Mouse (Mus musculus) urinary bladder, postnatal 10 days (tissue): ENCODE measurements around the gene Tnik.

ENCODE experiments used
- DNase-seq: peaks from one replicate; pipeline ENCODE4 v3.0.0; 2022; ENCODE audit warnings: low spot score

Gene Tnik

DNA sequence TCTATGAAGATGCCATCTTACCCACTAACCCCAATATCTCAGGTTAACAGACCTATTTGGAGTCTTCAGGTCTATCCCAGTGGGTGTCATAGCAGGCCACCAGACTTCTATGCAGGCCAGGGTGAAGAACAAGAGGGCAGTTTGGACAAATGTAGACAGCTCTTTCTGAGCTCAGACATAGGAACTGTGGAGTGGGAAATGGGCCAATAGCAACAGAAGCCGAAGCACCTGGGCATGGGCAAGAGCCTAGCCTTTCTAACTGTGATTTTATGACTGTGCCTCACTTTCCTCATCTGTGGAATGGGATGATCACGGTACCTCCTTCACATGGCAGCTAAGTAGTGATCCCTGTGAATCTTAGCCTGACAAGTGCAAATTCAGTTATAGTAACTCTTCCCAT lies 214.4 kb downstream of the Tnik start:
- DNase-seq = no peak

DNA sequence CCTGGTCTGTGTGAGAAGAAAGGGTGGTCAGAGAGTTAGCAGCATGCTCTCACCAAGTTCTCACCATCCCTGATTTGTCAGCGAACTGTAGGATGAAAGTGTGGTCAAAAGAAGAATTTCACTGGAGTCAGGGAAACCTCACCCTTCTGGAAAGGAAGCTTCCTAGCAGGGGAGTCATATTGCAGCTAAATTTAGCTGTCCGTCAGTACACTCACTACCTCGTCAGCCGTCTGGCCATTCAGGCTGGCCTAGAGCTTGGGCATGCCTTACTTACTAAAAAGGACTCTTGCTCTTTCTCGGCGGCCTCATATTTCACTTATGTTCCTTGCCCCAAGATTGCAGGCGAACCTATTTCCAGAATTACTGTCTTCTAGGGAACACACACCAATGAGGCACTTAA lies 222.7 kb downstream of the Tnik start:
- DNase-seq = no peak

DNA sequence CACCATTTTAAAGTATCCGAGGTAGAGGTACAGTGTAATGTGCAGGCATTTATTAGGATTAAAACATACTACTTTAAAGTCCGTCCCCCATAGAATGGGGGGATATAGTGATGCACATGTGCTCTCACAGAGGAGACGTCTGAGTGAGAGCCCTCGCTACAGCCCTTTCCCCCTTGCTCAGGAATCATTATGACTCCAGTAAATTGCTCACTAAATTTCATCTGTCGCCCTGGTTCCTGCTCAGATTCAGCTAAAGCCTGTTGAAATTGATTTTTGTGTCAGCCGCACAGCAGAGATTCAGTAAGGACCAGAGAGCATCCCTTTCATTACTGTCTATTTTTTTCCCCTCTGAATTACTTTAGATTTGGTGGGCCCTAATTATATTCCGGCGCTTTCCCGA lies 224.4 kb downstream of the Tnik start:
- no peak for DNase-seq

DNA sequence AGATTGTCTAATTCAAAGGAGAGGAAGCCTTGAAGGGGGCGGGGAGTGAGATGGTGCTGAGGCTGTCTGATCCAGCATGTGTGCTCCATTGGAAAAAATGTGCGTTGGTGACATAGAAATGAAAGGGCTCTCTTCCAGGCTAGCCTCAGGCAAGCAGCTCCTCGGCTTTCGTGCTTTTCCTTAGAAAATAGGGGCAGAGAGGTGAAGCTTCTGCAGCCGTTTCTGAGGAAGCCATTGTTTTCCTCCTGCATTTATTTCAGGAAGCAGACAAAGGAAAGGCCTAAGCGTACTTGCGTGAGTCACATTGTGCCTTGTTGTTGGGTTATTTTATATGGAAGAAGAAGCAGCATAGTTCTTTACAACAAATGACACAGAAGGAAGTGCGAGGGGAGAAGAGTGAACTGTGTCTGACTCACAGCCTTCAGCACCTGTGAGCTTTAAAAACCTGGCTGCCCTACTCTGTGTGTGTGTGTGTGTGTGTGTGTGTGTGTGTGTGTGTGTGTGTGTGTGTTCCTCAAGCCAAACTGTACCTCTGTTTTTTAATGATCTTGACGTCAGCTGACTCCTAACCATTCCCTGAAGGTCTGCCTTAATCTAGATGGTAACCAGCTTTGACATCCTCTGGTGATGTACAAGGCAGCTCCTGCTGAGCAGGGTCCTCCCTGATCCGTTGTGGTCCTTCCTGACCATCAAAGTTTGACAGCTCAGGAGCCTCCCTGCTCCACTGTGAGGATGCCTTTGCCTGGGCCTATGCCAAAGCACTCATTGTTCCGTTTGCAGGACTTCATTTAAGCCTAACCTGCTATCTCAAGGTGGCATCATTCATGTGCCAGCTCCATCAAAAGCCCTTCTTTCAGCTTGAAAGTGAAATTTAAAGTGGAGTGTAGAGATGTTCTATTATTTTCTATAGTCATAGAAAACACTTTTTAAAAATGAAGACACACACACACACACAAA lies 228.3 kb downstream of the Tnik start:
- no peak for DNase-seq

DNA sequence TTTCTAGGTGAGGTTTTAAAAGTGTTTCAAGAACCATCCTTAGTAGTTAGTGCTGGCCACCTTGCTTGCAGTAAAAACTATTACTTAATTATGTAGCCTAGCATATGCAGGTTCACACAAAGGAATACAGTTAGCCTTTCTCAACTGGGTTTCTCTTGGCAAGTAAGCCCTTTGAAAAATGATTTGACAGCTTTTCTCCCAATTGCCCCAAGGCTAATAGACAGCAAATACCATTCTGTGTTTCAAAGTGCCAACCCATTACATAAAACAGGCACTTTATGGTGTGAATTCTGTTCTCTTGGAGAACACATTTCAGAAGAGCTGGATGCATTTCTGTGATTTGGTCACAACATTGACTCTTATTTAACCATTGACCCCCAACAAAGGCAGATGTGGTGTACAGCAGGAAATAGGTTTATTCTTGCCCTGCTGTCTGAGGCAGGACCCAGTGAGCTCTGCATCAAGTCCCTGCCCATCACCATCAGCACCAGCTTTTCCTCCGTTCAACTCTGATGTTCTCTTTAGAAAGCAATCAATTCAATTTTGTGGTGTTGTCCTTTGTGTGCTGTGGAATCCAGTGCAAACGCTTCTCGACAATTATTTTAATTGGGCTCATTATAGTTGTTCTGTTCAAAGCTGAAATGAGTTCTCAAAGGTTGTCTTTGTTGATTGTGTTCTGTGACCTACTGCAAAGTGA lies 233.9 kb downstream of the Tnik start:
- no peak for DNase-seq

DNA sequence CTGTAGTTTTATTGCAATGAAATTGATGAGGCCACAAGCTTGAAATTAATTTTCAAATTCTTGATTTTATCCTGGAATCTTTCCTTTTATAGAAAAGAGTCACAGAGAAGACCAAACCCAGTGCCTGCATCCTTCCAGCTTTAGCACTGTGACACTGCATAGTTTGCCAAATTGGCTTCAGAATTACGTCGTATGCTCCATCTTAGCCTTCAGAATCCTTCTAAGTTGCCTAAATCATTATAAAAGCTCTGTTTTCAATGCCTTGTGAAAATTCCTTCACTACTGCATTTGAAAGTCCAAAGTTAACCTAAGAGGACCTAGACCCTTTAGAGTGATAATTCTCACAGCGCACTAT lies 234.5 kb downstream of the Tnik start:
- DNase-seq = no peak

DNA sequence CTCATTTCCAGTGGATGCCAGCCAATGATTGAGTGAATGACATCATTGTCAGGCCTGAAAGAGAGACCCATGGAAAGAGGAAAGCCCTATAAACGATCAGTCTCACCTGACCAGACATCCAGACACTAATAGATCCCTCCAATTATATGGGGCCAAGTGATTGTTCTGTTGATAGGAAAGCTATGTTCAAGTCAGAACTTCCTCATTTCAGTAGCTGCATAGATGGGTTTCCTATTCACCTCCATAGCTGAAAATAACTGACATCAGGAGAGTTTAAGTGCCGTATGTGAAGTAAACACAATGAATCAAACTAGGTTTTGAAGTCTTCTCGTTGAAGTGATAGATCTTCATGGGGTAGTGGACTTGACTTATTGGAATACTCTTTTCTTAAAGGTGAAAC lies 239.7 kb downstream of the Tnik start:
- no peak for DNase-seq

DNA sequence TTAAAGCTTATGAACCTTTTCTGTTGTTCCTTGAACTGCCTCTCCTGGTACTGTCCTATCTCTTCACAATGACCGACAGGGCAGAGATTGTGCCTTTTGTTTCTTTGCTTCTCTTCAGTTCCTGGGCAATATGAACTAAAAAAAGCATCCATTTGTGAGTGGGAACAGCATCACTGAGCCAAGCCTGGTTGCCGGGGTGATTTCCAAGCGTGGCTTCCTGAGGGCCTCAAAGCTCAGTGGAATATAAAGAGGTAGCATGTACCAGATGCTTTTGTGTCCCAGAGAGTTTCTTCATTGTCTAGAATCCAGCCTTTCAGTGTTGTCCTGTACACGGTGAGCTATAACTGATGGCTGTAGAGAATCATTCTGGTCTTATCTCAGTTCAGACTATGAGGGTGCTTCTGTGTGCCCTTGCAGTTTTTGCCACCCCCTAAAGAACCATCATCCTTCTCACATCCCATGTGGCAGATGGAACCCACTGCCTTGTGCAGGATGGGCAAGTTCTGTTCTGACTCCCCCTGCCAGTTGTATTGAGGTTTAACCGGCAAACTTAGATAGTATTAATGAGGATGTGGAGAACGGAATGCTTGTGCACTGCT lies 246.4 kb downstream of the Tnik start:
- DNase-seq = no peak

DNA sequence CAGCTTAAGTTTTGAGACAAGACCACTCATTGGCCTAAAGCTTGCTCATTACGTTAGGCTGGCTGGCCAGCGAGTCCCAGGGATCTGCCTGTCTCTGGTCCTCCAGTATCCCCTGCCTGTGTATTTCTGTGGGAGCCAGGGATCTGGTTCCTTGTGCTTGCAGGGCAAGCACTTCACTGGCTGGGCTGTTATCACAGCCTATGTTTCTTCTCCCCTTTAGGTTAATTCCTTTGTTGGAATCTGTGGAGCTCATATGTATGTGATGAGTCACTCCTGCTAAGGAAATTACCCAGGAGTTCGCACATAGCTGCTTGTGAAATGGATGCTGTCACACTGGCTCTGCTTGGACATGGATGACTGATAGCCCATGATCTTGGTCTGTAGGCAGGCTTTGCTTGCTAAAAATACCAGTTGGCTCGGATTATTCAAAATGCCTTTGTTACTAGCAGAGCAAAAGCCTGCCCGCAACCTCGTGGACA lies 260.0 kb downstream of the Tnik start:
- DNase-seq = no peak

DNA sequence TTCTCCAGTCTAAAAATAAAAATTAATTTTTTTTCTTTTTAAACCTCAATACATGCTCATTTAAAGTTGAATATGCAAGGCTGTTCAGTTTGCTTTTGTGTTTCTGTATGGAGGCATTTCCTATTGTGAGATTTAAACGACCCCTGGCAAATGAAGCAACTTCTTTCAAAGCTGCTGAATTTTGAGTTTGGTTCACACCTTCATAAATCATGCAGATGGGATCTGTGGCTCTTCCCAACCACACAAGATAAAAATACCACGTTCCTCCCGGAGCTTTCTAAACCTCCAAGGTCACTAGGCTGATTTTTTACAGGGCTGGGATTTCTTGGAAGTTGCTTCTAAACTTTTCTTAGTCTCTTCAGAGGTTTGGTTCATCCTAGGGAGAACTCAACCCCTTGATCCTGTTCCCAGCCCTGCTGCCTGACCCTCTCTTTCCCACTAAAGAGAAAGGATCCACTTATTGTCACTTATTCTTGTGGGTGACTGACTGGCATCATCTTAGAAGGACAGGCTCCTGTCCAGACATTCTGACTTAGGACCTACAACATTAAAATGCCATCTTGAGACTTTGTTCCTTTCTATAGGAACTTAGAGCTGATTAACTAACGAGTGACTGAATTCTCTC lies 260.6 kb downstream of the Tnik start:
- no peak for DNase-seq

DNA sequence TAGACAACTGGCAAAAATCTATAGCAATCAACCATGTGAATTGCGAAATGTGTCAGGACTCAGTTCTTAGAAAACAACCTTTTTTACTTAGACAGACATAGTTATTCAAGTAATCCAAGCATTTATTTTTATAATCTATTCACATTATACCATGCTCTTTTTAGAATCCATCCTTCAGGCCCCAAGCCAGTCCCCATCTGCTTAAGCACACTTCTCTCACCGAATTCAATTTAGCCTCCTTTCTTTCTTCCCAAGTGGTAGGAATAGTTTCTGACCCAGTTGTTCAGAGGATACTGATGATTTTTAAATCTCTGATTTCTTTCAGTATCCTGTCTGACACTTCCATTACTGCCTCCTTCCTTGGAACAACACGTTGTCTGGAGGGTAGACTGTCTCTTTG lies 261.5 kb downstream of the Tnik start:
- DNase-seq = no peak

DNA sequence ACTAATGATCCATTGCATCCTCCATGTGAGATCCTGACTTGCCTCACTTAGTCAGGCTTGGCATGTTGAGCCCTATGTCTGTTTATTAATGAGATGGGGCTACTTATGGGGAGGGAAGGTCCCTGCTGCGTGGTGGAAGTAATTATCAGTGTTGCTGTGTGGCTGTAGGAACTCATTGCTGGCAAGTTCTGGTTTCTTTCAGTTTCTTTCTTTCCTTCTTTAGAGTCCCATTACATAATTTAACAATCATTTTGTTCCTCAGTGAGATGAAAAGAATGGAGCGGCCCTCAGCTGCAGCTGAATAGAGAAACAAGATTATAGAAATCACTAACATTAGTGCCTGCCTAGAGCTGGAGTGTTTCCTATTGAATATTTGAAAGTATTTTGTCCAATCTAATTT lies 263.7 kb downstream of the Tnik start:
- no peak for DNase-seq

DNA sequence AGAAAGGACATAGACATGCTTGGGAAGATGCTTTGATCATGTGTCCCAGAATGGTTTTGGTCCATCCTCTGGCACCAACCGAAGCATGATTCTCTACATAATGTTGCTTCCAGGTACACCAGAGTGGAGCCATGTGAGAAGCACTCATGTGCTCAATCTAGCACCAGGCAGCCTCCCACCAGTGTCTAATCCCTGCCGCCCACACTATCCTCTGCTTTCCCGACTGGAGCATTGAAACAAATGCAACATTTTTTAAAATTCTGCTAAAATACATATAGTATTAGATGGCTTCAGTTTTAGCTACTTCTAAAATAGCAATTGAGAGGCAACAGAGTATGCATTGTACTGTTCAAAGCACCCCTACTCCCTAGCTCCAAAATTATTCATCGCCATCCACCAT lies 264.2 kb downstream of the Tnik start:
- no peak for DNase-seq

DNA sequence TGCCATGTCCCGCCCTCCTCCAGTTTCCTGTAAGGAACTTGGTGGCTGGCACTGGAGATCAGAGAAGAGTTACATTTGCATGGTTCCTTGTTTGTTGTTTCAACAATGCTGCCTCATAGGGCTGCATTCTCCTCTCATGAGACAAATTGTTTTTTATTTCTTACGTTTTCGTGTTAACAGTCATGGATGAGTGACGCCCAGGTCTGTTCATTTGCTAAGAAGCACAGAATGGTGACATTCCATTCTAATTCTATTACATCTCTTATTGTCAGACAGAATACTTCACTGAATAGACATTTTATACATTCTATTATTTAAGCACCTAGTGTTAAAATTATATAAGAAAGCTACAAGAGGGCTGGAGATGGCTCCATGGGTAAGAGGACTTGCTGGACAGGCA lies 266.5 kb downstream of the Tnik start:
- DNase-seq = no peak

DNA sequence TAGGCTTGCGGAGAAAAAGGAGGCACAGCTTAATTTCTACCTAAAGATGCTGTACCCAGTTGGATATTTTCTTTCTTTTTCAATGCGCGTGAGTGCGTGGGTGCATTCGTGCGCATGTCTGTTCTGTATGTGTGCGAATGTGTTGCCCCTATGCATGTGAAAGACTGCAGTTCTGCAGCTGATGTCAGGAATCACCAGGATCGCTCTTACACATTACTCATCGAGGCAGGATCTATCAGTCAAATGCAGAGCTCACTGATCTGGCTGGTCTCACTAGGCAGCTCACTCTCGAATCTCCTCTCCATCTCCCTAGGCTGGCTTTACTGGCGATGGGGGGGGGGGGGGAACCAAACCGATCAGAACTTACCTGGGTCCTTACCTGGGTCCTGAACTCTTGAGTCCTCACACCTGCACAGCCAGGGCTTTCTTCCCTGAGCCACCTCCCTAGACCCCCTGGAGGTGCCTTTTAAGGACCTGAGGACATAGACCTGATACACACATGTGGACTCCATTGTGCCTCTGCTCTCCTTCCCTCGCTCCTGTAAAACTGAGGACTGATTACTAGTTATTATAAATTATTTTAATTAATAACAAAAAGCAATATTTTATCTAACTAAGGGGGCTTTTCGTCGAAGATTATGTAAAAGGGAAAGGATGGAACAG lies 268.4 kb downstream of the Tnik start:
- no peak for DNase-seq

DNA sequence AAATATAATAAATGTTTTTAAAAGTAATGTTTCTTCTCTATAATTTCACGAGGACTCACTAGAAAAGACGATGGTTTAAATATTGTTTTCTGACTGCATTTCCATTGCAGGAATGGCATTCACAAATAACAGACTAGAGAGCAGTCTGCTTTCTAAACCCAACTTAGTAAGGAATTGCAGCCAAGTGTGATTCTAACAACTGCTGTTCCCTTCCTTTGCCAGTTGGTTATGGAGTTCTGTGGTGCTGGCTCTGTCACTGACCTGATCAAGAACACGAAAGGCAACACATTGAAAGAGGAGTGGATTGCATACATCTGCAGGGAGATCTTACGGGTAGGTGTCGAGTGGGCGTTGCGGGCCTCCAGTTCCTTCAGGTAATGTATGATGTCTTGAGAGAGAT lies 269.7 kb downstream of the Tnik start:
- DNase-seq = no peak

DNA sequence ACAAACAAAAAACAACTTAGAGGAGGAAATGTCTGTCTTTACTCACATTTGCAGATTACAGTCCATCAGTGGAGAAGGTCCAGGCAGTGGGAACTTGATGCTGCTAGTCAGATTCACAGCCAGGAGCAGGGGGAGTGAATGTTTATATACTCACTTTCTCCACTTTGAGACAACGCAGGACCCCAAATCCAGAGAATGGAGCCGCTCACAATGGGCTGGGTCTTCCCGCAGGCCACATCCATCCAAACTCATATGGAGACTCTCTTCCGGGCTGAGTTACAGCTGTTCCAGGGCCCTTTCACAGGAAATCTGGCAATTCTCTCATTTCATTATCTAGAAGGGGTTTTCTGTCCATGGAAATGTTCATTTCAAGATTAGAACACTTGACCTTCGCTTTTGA lies 277.1 kb downstream of the Tnik start:
- no peak for DNase-seq

DNA sequence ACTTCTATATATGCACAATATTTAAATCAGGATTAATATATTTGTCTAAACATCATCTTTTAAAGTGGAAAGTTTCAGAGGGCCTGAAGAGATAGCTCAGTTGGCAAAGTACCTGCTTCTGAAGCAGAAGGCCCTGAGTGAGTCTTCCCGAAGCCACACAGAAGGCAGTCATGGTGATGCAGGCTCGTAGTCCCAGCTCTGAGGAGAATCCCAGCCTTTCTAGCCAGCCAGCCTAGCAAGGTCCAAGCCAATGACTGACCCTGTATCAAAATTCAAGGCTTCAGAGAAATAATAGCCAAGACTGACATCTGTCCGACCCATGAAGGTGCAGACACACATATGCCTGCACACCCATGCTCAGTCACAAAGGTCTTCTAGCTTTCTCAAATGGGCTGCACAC lies 279.9 kb downstream of the Tnik start:
- DNase-seq = no peak

DNA sequence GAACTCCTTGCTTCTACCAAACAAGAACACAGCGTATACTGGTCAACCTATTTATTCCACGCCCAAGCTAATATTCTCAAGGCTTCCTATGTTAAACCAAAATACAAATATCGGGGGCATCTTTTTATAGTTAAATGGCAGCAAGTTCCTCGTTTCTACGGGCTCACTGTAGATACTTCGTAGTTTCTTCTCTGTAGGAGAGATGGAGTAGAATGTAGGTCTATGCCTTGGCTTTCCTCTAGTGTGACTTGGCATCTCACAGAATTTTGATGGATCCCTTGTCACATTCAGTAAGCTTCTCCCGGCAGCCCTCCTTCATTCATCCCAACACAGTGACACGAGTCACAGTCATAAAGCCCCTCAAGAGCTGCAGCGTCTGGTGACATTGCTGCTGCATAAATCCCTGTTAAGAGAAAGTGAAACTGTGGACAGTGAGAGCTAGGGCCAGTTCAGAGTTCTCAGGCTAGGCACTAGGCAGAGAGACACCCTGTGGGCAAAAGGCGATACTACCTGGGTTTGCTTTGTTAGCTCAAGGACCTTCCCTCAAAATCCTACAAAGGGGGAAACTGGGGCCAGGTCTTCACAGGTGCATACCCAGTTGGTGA lies 280.5 kb downstream of the Tnik start:
- no peak for DNase-seq

DNA sequence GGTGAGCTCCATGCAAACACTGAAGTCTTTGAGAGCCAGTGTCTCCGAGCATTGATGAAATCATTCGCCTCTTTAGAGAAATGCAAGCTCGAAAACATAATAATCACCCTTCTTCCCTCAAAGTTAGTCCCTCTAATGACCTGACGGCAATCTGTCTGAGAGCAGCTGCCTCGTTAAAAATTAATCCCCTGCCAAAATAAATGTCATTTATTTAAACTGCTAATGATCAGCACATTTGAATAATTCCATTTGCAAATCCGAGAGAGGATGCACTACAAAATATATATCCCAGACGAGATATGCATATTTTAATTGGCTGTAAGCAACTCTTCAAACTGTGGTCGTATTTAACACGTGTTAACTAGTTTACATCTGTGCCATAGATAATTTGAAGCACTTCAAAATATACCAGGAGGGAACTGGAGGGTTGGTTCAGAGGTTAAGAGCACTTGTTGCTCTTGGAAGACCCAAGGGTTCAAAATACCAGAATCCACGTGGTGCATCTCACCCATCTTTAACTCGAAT lies 281.4 kb downstream of the Tnik start:
- DNase-seq = no peak

DNA sequence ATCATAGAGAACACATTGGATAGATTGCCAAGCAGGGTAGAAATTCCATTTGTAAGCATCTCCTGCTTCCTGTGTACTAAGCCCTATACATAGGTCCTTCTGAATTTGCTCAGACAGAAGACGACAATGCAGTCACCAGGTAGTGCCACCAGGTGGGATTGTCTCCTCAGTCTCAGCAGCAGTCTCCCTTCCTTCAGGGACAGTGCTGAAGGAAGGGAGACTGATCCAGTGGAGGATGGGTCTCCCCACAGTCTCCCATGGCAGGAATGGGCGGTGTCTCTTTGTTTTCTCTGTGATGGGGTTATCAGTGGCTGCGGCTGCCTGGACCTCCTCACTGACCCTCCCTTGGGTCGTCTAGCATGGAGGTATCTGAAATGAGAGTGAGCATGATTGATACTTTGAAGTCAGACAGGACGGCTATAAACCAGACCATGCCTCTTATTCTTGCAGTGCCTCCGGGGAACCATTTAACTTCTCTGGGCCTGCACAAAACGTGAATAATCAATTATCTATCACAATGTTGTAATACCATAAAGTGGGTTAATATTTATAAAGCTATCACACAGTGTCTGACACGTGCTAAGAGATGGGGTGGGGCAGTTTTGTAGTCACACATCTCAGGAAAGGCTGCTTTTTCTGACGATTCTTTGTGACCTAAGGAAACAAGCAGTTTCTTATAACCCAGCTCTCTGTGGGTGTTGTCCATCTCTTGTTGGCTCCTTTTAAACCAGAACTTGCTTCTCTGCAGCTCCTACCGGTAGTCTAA lies 285.1 kb downstream of the Tnik start:
- DNase-seq = no peak
